Mouse (Mus musculus) liver, adult 2 months (tissue): ENCODE measurements around the gene Glb1.

Experiments used
- CTCF ChIP-seq: fragments of 200-500 bp; IDR thresholded peaks from 2 replicates; pipeline ENCODE4 v1.5.1; 2011; ENCODE audit warnings: low read depth, low read length, control low read depth
- POLR2A ChIP-seq: fragments of 200-500 bp; IDR thresholded peaks from 2 replicates; pipeline ENCODE4 v1.6.1; 2011; ENCODE audit warnings: low read length, control low read depth; ENCODE audit not compliant: insufficient read depth; ENCODE audit errors: extremely low read depth

- no peak for TF ChIP-seq POLR2A
- no peak for TF ChIP-seq CTCF
Observed at GRCm38 (mm10) chr9:114451615-114452014, 50.7 kb downstream of the Glb1 start.
